Mouse (Mus musculus) heart, postnatal 0 days (tissue): ENCODE measurements around the gene Dusp28.

Experiments
- CTCF ChIP-seq: IDR thresholded peaks from 2 replicates; pipeline ENCODE4 v1.5.1; 2016; ENCODE audit warnings: antibody characterized with exemption, control low read depth, low read depth
- EP300 ChIP-seq: IDR thresholded peaks from 2 replicates; pipeline ENCODE4 v1.6.1; 2016; ENCODE audit warnings: antibody characterized with exemption, low read depth

DNA sequence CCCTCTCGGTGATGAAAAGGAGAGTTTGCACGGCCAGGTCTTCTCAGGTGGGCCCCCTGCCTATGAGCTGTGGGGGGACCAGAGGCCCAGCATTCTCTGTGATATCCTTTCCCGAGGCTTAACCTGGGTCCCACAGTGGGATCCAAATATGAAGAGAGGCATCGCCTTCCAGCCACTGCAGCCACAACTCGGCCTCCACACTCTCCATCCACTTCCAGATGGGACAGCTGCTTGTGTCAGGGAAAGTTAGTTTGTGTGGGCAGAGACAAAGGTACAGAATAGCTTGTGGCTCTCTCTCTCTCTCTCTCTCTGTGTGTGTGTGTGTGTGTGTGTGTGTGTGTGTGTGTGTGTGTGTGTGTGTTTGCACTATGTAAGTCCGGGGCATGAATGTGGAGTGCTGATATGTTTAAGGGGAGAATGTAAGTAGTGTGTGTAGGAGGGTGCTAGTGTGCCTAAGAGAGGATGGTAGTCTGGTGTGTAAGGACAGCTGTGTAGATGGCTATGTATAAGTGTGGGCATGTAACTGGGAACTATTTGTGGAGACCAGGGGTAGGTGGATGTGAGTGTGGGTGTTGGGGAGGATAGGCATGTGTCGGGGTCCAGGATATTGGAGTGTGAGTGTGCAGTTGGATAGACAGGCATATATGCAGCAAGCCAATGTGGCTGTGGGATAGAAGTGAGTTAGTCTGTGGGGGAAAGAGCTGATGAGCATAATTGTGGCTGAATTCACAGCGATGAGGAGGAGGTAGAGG lies 31.2 kb upstream of the Dusp28 start:
- TF ChIP-seq CTCF, result no peak
- no peak for TF ChIP-seq EP300
